Mouse (Mus musculus) naive thymus-derived CD4-positive, alpha-beta T cell, adult 5 months (primary cell): ENCODE measurements around the gene Mycs. TPM values are rescaled to one million over a fixed set of nuclear protein-coding genes. Genes with fewer than 3 reads are reported as not detected.

Experiments
- polyA plus RNA-seq: library from polyadenylated mRNA; unstranded; fragments of 100-300 nt; shearing (Covaris generic); gene quantifications from one replicate; pipeline ENCODE4 v1.2.1, GENCODE M21; 2017

Gene Mycs
- polyA plus RNA-seq, result not detected

GRCm38 (mm10) chrX:5469165-5469564 is at the start of gene Mycs:
Mycs (minus strand) TSS chrX:5469265.

Other genes starting within 250 kb of the Mycs start
- not detected for gene Btbd35f7, start 199.8 kb upstream of the Mycs start, polyA plus RNA-seq